Mouse (Mus musculus): Measurements from ENCODE around the gene Slc11a1.
"Not testable (repeated sequence)": the region's sequence is repeated elsewhere in the genome, so short reads cannot be mapped to it uniquely, and the experiment has no call there.

Gene Slc11a1

DNA sequence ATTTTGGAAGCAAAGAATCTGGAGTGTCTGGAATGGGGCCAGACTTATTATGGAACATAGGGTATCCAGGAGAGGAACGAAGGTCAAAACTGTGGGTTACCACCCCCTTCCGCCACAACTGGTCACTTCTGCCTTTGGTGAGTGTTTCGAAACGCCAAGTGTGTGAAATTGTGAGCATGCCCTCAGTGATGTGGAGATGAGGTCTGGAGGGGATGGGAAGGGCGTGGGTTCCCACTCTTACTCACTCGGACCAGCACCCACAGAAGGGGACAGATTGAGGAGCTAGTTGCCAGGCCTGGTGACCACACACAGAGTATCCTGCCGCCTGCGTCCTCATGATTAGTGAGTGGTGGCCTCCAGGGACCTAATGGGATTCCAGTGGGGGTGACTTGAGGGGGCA, at the start of gene Slc11a1:
Slc11a1 (plus strand) TSS at position 216 of the 400 bp plus-strand sequence.
- DNase-seq: no peak

DNA sequence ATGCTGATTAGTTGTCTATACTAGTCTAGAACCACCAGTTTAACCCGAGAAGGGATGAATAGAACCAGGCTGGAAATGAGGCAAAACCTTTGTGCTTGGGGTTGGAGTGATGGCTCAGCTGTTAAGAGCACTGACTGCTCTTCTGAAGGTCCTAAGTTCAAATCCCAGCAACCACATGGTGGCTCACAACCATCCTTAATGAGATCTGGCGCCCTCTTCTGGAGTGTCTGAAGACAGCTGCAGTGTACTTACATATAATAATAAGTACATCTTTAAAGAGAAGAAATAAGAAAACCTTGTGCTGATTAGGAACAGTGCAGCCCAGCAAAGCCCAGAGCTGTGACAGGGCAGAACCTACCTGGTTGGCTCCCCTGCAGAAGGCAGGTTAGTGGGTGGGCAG, 48.1 kb upstream of the Slc11a1 start:
- not testable (repeated sequence) for DNase-seq

DNA sequence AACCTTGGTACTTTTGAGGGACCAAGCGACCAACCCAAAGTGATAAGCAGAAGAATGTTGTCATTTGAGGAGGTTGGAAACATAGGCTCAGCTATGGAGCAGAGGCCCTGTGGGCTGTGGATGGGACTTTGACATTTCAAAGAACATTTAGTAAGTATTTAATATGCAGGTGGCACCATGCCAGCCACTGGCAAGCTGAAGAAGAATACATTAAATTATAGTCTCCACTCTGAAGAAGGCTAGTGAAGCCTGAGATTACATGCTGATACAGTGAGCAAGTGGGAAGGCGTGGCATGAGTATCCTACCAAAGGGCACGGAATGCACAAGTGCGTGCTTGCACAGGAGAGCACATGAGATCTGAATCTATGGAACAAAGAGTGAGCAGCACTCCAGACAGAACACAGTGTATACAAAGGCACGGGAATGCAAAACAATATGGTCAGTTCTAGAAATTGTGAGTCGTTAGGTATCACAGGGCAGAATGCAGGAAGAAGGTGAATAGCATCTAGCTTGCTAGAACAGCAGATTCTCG, 45.0 kb upstream of the Slc11a1 start:
- DNase-seq: no peak

DNA sequence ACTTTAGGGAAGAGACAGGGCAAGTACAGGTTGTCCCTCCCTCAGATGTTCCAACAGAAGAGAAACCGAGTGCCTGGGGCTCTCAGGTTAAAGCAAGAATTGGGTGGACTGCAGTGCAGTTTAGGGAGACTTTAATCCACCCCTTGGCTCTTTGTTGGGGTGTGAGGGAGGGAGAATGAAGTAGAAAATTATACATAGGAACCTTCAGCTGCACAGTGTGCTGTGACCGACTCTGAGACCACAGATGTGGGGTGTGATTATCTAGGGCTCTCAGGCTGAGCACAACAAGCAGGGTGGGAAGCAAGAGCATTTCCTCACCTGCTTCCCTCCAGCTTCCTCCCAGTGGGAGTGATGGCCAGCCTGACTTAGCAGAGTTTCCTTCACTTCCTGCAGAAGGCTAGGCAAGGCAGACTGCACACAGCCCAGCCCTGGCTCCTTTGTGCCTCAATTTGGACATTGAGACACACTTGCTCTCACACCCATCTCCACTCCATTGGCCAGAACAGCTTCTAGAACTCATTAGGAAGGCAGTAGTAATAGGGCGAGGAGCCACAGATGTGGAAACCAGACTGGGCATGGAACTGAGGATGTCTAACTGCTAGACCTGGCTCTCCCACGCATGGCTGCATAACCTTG, 43.8 kb upstream of the Slc11a1 start:
- DNase-seq: no peak

DNA sequence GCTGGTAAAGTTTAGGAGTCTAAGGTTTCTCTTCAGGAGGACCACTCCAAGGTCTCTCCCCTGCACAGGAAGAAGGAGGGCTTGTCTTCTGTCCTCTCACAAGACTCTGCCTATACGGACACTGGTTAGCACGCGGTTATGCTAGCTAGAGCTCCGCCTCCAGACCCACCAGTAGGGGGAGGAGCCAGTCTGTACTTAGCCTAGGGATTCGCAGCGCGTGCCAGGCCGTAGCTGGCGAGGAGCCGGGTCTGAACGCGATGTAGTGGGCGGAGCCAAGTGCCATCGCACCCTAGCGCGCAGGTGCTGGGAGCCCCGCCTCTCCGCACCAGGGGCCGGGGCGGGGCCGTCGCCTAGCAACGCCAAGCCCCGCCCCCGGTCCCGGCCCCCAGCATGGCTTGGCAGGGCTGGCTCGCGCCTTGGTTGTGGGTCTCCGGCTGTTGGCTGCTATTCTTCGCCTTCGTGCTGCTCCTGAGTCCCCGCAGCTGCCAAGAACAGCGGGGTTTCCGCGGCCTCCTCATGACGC, 42.7 kb upstream of the Slc11a1 start:
- DNase-seq: peak; percentile 98

DNA sequence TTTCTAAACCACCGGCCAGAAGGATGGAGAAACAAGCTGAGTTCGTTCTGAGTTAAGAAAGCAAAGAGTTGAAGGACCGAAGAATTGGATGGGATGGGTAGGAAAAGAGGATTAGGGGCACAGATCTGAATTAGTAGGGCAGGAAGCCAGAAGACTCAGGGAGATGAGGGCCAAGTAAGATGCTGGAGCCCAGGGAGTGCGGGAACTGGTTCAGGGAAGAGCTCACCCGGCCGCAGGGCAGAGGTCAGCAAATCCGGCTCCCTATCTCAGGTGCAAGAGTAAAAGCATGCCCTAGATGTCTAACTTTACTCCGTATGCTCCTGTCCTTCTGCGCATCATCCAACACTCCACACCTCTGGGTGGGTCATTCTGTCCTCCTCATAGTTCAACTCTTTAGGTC, 42.1 kb upstream of the Slc11a1 start:
- DNase-seq: no peak

DNA sequence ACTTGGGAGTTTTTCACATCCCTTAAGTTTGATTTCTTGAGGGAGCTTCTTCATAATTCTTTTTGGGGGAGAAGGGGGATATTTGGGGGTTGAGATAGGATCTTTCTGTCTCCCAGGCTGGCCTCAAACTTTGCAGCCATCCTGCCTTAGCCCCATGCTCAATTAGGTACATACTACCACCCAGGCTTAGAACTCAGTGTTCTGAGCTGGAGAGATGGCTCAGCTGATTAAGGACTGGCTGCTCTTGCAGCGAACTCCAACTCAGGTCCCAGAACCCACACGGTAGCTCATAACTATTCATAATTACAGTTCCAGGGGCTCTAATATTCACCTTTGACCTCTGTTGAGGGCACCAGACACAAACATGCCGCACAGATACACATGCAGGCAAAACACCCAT, 40.4 kb upstream of the Slc11a1 start:
- DNase-seq: no peak

DNA sequence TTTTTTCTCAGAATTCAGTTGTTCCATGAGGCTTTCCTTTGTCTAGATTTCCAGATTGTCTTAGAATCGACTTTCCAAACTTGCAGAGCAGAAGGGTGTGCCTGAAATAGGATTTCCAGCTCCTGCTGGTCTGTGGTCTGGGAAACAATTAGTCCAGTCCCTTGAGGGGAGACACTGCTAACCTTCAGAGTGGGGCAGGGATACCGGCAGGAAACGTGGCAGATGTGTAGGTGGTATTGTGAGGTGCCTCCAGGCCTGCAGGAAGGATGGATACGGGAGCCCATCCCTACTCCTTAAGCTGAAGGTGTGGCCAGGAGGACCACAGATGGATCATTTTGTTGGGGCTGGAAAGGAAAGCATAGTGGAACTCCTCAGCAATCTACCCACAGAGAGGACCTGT, 40.0 kb upstream of the Slc11a1 start:
- DNase-seq: no peak

DNA sequence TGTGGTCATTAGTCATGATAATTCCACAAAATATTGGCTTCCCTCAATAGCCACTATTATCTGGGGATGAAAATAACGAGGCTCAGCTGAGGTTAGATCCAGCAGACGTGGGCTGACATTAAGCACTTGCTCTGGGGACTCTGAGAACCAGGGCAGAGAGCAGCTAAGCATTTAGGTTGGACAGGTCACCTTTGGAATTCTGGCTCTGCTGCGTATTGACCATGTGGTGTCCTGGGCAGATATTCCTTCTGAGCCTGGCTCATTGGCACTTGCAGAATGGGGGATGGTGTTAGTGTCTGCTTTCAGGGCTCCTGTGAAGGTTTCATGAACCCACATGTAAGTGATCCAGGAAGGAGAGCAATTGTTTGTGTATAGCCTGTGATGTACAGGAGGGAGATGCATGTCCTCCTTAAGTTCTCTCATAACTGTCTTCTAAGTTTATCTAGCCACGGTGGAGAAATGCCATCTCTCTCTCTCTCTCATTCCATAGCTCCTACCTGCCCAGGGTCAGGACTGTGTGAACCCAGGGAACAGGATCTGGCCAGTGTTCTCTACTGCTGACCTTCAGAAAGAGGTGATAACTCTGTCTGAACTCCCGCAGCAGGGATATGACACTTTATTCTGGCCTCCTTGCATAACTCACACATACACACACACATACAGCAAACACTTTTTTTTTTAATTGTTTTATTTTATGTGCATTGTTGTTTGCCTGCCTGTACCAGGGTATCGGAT, 39.4 kb upstream of the Slc11a1 start:
- DNase-seq: peak; percentile 43 to 49

DNA sequence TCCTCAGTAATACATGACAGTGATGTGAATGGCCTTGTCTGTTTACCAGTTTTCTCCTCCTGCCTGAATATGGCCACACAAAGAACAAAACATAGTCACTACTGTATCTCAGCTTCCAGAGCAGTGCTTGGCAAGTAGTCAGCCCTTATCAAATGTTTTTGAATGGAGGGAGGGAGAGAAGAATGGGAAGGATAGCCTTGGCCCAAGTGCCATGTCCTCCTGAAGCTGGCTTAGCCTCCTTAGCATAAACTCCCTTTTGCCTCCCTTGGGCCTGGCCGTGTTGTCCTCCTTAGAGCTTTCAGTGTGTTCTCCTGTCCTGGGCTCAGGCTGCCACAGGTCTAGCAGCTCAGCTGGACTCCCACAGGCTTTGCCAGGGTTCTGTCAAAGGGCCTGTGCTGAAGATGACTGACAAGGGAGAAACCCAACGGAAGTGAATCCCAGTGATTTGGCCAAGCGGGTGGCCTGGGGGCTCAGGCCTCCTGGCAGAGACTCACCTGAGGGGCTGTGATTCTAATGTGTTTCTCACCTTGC, 37.7 kb upstream of the Slc11a1 start:
- DNase-seq: peak; percentile 52 to 58

DNA sequence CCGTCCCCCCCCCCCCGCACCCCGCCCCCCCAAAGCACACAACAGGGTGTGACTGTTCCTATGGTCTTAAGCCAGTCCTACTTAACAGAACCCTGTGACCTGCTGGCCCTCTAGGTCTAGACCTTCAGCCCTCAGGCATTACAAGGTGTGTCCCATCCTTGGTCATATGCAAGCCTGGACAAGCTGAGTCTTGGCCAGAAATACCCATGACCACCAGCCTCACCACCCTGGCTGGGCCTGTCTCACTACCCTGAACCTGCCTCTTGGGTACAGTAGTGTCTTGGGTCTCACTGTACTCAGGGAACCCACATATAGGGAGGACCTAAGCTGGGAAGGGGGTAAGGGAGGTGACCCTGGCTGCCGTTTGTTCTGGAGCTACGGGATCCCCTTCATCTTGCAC, 37.0 kb upstream of the Slc11a1 start:
- no peak for DNase-seq

DNA sequence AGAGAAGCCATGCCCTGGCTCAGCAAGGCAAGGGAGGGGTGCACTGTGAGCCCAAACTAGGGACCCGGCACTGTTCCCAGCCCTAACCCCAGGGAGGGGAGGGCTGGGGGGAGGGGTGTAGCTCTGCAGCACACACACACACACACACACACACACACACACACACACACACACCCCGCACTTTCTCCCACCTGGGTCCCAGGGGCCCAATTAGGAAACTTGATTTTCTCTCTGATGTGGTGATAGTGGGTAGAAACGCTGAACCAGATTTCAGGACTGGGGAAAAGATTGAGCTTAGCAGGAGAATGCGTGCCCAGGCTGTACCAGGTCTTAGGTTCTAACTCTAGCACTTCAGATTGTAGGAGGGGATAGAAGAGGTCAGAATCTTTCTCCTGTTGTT, 36.4 kb upstream of the Slc11a1 start:
- no peak for DNase-seq

DNA sequence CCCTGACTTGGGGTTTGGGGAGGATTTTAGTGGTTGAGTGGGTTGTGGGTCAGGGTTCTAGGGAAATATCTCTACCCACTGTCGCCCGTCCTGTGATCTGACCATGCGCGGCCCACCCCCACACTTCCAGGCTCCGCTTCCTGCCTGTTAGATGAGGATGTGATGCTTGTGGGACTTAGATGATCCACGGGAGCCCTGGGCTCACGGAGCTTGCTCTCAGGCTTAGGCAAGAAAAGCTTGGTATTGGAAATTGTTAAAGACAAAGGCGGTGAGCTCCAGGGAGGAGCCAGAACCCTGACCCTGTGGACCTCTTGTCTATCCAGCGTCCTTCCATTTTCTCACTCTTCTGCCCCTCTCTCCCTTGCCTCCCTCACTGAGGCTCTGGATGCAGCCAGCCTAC, 35.1 kb upstream of the Slc11a1 start:
- no peak for DNase-seq

DNA sequence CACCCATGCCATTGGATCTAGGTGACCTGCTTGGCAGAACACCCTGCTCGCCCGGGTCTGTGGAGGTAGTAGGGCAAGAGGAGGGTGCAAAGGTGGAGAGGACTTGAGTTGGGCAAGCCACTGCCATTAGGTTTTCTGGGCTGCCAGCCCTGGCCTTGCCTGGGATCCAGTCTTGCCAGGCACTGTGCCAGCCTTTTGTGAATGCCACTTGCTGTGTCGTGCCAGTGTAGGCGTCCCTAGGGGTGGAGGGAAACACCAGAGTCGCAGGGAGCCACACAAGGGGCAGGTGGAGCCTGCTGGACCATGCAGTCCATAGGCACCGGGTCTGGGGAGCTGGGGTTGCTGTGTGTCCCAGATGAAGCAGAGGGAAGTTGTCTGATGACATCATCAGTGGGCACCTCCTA, 34.6 kb upstream of the Slc11a1 start:
- peak; percentile 50 to 67 for DNase-seq

DNA sequence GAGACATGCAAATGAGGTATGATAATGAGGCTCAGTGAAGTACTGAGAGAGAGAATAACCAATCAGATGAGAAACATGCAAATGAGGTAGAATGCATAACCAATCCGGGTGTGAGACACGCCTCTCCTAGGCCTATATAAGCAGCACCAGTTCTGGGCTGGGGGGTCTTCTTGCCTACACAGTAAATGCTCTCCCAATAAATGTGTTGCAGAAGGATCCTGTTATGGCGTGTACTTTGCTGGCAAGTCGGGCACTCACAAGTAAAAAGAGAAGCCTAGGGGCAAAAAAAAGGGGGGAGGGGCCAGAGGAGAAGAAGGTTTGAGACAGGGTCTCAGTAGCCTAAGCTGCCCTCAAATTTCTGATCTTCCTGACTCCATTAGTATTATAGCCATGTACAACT, 34.0 kb upstream of the Slc11a1 start:
- not testable (repeated sequence) for DNase-seq

DNA sequence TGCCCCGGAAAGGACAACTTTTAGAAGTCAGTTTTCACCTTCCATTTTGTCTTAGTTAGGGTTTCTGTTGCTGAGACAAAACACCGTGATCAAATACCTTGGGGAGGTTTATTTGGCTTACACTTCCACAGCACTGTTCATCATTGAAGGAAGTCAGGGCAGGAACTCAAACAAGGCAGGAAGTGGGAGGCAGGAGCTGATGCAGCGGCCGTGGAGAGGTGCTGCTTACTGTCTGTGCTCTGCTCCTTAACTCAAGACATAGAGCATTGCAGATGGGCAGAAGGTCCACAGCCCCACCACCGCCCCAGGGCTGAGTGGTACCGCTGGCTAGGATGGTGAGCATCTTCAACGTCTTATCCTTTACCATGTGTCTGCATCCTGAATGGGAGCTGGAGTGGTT, 33.1 kb upstream of the Slc11a1 start:
- no peak for DNase-seq

DNA sequence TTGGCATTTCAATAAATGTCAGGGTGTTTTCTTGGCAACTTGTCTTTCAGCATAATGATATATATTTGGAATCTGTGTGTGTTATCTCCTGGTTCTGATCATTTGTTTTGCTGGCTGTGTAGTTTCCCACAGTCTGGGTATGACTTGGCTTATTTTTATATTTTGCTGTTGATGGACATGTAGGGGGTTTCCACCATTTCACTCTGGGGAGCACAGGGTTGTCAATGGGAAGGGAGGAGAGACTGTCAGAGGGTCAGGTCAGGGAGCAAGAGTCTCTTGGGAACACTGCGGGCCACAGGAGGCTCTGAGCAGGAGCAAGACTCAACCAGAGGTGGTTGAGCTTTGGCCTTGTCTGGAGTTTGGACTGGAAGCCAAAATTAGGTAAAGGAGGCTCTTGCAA, 32.7 kb upstream of the Slc11a1 start:
- DNase-seq: no peak

DNA sequence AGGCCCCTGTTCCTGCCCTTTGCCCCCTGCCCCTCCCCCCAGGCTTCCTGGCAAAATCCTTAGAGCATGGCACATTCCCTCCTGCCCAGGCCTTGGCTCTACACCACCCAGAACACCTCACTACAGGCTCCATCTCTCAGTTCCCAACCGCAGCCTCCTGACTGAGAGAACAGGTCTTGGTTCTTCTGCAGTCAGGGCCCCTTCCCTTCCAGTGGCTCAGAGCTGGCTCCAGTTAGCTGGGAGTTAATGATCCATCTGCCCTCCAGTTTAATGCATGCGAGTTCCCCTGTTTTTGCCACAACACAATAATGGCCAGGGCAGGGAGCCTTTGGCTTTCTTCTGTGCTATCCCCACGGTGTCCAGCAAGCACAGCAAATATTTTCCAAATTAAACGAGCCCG, 31.8 kb upstream of the Slc11a1 start:
- peak; percentile 43 to 54 for DNase-seq

DNA sequence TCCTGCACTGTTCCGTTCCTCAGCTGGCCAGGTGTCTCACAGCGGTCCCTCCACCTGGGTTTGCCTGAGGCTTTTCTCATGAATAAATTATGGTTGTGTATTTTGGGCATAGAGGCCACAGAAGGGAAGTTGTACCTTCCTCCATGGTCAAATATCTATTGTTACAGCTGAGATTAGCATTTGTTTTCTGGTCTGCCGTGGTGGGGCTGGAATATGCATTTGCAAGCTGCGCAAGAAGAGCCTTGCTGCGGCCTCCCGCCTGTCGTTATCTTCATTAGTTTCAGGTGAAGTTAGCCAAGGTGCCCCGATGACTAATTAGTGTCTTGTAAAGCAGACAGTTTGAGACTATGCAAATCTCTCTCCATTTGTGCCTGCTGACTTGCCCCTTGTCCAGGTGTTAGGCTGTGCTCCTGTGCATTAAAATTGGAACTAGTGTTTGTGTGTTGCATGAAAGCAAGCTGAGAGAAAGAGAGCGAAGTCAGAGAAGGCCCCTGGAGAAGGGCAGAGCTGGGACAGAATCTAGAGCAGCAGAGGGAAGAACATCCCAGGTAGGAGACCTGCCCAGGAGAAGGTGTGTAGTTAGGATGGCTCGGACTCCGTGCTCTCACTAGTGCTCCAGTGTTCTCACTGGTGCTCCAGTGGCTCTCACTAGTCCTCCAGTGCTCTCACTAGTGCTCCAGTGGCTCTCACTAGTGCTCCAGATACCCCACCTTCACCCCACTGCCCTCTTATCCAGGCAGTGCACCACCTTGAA, 30.7 kb upstream of the Slc11a1 start:
- no peak for DNase-seq

DNA sequence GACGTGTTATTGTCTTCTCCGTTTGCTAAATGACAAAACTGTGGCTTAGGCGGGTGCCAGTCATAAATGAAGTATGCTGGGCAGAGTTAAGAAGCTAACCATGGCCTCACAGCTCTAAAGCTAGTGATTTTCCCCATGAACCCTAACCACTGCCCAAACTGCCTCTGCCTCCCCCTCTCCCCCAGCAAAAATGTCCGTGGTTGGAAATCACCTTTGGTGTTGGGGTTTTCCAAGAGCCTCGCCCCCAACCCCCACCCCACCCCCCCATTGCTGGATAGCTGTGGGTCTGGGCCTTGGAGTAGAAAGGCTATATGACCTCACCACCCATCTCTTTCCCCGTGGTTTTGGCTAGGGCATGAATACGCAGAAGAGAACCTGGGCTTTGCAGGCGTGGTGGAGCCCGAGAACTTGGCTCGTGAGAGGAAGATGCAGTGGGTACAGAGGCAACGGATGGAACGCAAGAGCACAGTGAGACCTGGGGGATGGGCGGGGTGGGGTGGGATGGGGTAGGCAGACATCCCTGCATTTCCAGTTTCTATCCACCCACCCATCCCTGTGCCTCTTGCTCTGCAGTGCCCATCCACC, 23.7 kb upstream of the Slc11a1 start:
- no peak for DNase-seq

DNA sequence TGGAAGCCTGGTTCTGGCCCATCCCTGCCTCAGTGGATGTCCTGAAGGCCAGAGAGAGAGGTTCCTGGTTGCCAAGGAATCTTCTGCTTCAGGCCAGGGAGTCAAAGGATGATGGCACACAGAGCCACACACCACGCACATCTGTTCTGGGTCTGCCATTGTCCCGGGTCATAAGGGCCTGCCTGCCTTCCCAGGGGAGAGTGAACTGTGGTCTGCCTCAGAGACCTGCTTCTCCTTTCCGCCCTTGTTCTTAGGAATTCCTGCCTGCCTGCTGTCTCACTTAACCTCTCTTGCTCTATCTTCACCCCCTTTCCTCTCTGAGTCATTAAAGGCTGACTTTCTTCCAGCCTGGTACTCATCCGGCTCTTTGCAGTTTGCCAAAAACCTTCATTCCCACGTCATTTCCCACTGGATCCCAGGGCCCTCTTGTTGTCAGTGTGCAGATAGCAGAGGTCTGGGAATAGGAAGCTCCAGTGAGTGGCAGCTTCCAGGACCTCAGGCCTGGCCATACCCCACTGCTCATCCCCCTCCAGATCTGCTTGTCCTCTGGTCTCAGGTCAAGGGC, 22.4 kb upstream of the Slc11a1 start:
- no peak for DNase-seq

DNA sequence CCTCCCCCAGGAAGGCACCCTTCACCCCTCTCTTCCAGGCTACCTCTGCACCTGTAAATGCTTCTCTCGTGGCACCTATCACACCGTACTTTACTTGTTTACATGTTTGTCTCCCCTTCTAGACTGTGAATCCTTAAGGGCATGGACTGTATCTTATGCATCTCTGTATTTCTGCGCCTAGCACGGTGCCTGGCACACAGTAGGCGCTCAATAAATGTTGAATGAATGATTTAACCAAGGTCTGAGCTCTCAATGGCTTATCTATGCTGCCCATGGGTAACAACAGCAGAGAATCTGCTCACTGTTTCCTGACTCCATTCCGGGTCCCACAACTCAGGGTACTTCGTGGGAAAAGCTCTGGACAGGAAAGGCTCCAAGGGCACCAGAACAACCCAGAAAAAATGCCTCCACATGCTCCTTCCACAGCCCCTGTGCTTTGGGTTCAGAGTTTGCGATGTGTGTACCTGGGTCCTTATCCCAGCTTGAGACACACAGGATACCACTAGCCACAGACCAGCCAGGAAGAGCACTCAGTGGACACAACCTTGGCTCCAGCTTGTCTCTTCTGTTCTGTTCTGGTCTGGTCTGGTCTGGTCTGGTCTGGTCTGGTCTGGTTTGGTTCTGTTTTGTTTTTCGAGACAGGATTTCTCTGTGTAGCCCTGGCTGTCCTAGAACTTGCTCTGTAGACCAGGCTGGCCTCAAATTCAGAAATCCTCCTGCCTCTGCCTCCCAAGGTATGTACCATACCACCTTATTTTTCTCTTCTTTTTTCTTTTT, 21.4 kb upstream of the Slc11a1 start:
- DNase-seq: no peak
